Mouse (Mus musculus) embryonic facial prominence, embryonic 12.5 days (tissue): ENCODE measurements around the gene Hid1. TPM values are rescaled to one million over a fixed set of nuclear protein-coding genes. Genes with fewer than 3 reads are reported as not detected.
A peak's percentile ranks its signal among the peaks of the same experiment; 100 is the strongest.
"Not testable (repeated sequence)": the region's sequence is repeated elsewhere in the genome, so short reads cannot be mapped to it uniquely, and the experiment has no call there.

ENCODE experiments used
- ATAC-seq: fragments of 200-750 bp; cut with Nextera tagmentation; 2 replicates; pipeline ENCODE4 v1.8.0; 2017; ENCODE audit not compliant: insufficient number of reproducible peaks, insufficient read depth, low FRiP score, low TSS enrichment
- H3K27ac ChIP-seq: fragments of 300-500 bp; sonication (generic); 2 replicates; pipeline ENCODE4 v1.5.1; 2016; ENCODE audit warnings: mild to moderate bottlenecking
- H3K27me3 ChIP-seq: fragments of 300-500 bp; sonication (generic); 2 replicates; pipeline ENCODE4 v1.6.1; 2016; ENCODE audit warnings: mild to moderate bottlenecking, moderate library complexity
- H3K36me3 ChIP-seq: fragments of 300-500 bp; sonication (generic); 2 replicates; pipeline ENCODE4 v1.6.1; 2016; ENCODE audit warnings: mild to moderate bottlenecking
- H3K4me1 ChIP-seq: fragments of 300-500 bp; sonication (generic); 2 replicates; pipeline ENCODE4 v1.6.1; 2016
- H3K4me2 ChIP-seq: fragments of 300-500 bp; sonication (generic); replicated peaks from 2 replicates; pipeline ENCODE4 v1.6.1; 2016; ENCODE audit warnings: mild to moderate bottlenecking, moderate library complexity
- H3K4me3 ChIP-seq: fragments of 300-500 bp; sonication (generic); 2 replicates; pipeline ENCODE4 v1.5.1; 2016; ENCODE audit warnings: mild to moderate bottlenecking
- H3K9ac ChIP-seq: fragments of 300-500 bp; sonication (generic); 2 replicates; pipeline ENCODE4 v1.6.1; 2016; ENCODE audit warnings: mild to moderate bottlenecking, moderate library complexity
- H3K9me3 ChIP-seq: fragments of 300-500 bp; sonication (generic); 2 replicates; pipeline ENCODE4 v1.6.1; 2016; ENCODE audit warnings: mild to moderate bottlenecking, moderate library complexity
- WGBS: fragments of 180-500 bp; shearing (Covaris S2); methylation state at CpG from one replicate; pipeline ENCODE4 v1.1.7; 2016; 5-methylcytosine and 5-hydroxymethylcytosine counted together
- polyA plus RNA-seq: library from polyadenylated mRNA; unstranded; fragments of >200 nt; fragmentation: Nextera tagmentation; extraction: Ambion mirVana; gene quantifications from 2 replicates; pipeline ENCODE4 v1.2.1, GENCODE M21; 2016

Hid1 gene
- polyA plus RNA-seq, 1 experiment from 2014 or later: 7.9 TPM

DNA sequence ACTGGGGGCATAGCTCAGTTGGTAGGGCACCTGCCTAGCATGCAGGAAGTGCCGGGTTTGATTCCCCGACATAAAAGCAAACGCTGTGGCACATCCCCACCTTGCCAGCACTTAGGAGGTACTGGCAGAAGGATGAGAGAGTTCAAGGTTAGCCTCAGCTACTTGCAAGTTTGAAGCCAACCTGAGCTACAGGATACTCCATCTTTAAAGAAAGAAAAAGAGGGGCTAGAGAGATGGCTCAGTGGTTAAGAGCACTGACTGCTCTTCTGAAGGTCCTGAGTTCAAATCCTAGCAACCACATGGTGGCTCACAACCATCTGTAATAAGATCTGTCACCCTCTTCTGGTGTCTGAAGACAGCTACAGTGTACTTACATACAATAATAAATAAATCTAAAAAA is 19.3 kb upstream of the Hid1 start:
- peaks cover 14% of the 10 kb centered on the region for H3K36me3 ChIP-seq
- H3K4me3 ChIP-seq, H3K4me2 ChIP-seq, H3K27ac ChIP-seq, H3K9me3 ChIP-seq, H3K9ac ChIP-seq, H3K27me3 ChIP-seq, ATAC-seq: not testable (repeated sequence)
- 91% methylated on average over 3 of the region's 3 CpGs for WGBS
- H3K4me1 ChIP-seq: peaks cover 38% of the 10 kb centered on the region

DNA sequence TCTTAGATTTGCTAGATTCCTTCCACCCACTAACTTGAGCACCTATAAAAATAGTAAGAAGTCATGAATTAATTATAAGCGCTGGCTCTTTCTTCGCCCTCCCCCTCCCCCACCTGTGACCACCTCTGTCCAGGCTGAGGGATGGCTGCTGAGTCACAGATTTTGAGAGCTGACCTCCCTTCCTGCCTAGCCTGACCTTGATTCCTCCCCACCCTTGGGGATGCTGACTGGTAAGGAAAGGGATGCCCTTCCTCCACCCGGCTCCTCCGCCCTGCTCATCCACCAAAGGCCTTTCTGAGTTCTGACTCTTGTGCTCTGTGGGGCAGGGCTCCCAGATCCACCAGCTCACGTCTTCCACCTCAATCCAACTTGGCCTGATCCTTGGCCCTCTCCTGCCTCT is 17.0 kb upstream of the Hid1 start:
- no peaks in the 10 kb centered on the region for H3K36me3 ChIP-seq
- no peak overlapping the region for H3K27ac ChIP-seq
- peaks cover 38% of the 10 kb centered on the region for H3K4me1 ChIP-seq
- 57% methylated on average over 5 of the region's 5 CpGs for WGBS
- ATAC-seq: no peak
- H3K9me3 ChIP-seq: no peaks in the 10 kb centered on the region
- no peak overlapping the region for H3K4me3 ChIP-seq
- no peak overlapping the region; the same call in 1 of the 2 replicates for H3K9ac ChIP-seq
- 0 out of 2 replicates have a peak overlapping the region, but pooled peaks have one; percentile 76 for H3K4me2 ChIP-seq
- no peaks in the 10 kb centered on the region for H3K27me3 ChIP-seq

DNA sequence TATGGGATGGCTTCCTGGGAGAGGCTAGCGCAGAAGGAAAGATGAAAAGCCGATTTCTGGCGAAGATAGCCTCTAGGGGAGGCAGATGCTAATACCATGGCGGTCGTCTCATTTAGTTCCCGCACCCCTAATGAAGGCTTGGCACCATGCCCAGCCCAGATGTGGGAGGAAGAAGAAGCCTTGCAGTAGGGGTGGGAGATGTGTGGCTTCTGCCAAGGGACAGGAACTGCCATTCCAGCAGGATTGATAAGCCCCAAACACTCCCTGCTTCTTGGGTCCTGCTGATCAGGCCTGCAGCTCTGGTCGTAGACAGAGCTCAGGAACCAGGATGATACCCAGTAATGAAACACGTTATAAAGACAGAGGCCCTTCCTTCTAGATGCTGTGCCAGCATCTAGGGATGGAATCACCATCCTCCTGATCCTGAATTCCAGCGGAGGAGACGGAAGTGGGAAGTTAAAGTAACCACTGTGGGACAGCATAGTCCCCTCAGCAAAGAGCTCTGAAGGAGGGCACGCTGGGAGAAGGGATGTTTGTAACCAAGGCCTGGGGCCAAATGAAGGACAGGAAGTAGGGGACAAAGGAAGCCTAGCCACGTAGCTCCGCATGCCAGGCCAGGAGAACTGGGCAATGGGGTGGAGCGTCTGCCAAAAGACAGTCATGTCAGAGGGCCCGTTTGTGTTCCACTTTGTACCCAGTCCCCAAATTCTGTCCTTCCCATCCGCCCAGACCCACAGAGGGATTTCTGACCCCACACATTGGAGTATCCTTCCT is 16.3 kb upstream of the Hid1 start:
- 36% methylated on average over 16 of the region's 16 CpGs for WGBS

DNA sequence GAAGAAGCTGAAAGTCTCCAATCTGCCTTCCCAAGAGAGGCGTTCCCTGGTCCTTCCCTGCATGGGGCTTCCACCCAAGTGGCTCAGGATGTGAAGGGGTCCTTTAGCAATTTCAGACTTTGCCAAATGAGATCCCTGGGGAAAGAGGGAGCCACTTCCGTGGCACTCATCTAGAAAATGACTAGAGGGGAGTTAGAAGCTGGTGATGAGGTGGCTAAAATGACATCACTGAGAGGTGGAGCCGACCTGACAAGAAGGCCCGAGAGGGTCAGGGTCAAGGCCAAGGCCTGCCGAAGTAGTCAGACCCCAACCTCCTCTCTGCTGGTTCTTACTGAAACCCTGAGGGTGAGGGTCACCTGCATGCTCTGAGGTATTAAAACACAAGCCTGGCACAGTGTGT is 15.3 kb upstream of the Hid1 start:
- Histone ChIP-seq H3K4me1 (peaks cover 38% of the 10 kb centered on the region), H3K4me2 (peak overlapping the region; percentile 76), H3K4me3 (peak overlapping the region; percentile 78), H3K9me3 (no peaks in the 10 kb centered on the region), H3K9ac (peak overlapping the region; percentile 91), H3K27ac (peak overlapping the region; percentile 24; the same call in 1 of the 2 replicates), H3K27me3 (no peaks in the 10 kb centered on the region), H3K36me3 (no peaks in the 10 kb centered on the region)
- 14% methylated on average over 5 of the region's 5 CpGs for WGBS
- ATAC-seq: no peak

More for the DNA sequence above, 16.3 kb upstream of the Hid1 start:
- peak overlapping the region; percentile 24; the same call in 1 of the 2 replicates for H3K27ac ChIP-seq
- no peak for ATAC-seq
- H3K9ac ChIP-seq: peak overlapping the region; percentile 91; the same call in 1 of the 2 replicates
- H3K4me3 ChIP-seq: no peak overlapping the region
- H3K9me3 ChIP-seq: no peaks in the 10 kb centered on the region
- no peaks in the 10 kb centered on the region for H3K27me3 ChIP-seq
- no peaks in the 10 kb centered on the region for H3K36me3 ChIP-seq
- H3K4me1 ChIP-seq: peaks cover 38% of the 10 kb centered on the region
- H3K4me2 ChIP-seq: peak overlapping the region; percentile 76

DNA sequence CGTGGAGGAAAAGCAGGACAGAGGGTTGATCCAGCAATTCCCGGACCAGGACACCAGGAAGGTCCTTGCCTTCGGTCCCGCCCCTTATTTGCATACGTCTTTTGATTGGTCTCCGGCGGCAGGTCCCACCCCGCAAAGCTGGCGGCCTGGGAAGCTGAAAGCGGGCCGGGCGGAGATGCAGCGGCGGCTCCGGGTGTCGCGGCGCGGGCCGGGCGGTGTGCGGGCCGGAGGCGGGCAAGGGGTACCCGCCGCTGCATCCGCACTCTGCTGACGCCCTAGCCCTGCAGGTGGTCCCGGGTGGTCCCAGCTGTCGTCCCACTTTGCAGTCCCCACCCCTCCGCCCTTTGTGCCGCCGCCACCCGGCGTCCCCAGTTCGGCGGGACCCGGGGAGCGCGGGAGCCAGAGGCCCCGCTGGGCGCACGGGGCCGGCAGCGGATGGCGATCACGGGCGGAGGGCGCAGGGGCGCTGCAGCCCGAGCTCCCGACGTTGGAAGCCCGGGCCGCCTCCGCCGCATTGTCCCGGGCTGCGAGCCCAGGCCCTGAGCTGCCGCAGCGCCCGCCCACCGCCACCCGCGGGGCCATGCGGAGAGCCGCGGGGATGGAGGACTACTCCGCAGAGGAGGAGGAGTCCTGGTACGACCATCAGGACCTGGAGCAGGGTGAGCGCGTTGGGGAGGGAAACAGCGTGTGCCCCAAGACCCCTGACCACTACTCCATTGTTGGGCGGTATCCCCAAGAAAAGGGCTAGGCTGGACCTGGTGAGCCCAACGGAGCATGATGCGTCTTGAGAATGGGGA is 14.4 kb upstream of the Hid1 start, which contains the start of gene Cdr2l:
Cdr2l (plus strand) TSS at position 174 of the 797 bp plus-strand sequence.
- under 1% methylated on average over 70 of the region's 76 CpGs for WGBS
- Histone ChIP-seq H3K36me3 (no peaks in the 10 kb centered on the region), H3K4me3 (peak within 1 kb of the TSS; percentile 78), H3K9me3 (no peaks in the 10 kb centered on the region), H3K4me1 (peaks cover 38% of the 10 kb centered on the region), H3K27ac (peak within 1 kb of the TSS; percentile 88), H3K4me2 (peak within 1 kb of the TSS; percentile 76), H3K27me3 (no peaks in the 10 kb centered on the region), H3K9ac (peak within 1 kb of the TSS; percentile 91)
- ATAC-seq: peak; percentile 78

DNA sequence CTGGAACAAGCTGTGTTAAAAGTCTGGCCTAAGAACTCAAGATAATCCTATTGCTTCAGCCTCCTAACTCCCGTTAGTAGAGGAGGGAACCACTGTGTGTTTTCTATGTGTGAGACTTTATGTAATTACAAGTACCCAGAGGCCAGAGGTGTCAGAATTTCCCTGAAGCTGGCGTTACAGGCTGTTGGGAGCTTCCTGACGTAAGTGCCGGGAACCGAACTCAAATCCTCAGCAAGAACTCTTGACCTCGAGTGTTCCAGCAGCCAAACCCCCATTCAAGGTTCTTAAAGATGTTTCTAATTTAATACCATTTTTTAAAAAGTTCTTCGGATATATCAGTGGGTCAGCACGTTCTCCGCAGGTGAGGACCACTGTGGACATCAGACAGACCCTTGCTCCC is 13.7 kb upstream of the Hid1 start:
- 8% methylated on average over 9 of the region's 9 CpGs for WGBS
- Histone ChIP-seq H3K27ac (no peak overlapping the region; the same call in 1 of the 2 replicates), H3K4me2 (peak overlapping the region; percentile 76), H3K4me3 (peak overlapping the region; percentile 78), H3K4me1 (peaks cover 38% of the 10 kb centered on the region), H3K36me3 (no peaks in the 10 kb centered on the region), H3K9ac (no peak overlapping the region), H3K9me3 (no peaks in the 10 kb centered on the region), H3K27me3 (no peaks in the 10 kb centered on the region)
- ATAC-seq: no peak

DNA sequence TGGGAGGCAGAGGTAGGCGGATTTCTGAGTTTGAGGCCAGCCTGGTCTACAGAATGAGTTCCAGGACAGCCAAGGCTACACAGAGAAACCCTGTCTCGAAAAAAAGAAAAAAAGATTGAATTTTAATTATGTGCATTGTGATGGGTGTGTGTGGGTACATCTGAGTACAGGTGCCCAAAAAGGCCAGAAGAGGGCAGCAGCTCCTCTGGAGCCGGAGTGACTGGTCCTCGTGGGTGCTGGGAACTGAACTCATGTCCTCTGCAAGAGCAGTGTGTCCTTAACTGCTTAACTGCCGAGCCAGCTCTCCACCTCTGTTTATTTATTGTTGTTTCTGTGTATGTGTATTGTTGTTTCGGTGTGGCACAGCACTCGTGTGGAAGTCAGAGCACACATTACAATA is 10.3 kb upstream of the Hid1 start:
- peaks cover 34% of the 10 kb centered on the region for H3K27me3 ChIP-seq
- H3K9me3 ChIP-seq: no peaks in the 10 kb centered on the region
- no peak overlapping the region for H3K4me3 ChIP-seq
- H3K9ac ChIP-seq: no peak overlapping the region
- H3K27ac ChIP-seq: no peak overlapping the region
- WGBS: 83% methylated on average over 7 of the region's 7 CpGs
- H3K4me2 ChIP-seq: no peak overlapping the region
- peaks cover 5% of the 10 kb centered on the region for H3K4me1 ChIP-seq
- no peak for ATAC-seq
- no peaks in the 10 kb centered on the region for H3K36me3 ChIP-seq

DNA sequence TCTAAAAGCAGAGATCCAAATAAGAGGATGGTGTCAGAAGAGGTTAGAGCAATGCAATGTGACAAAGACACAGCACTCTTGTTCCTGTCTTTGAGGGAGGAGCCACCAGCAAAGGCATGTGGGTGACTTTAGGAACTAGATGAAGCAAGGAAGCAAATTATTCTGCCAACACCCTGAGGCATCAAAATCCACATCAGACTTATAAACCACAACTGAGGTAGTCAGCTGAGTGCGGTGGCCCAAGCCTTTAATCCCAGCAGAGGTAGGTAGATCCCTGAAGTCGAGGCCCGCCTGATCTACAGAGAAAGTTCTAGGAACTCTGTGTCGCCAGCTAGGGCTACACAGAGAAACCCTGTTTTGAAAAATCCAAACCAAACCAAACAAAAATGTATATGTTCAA is 9.7 kb upstream of the Hid1 start:
- H3K4me2 ChIP-seq: no peak overlapping the region
- peaks cover 34% of the 10 kb centered on the region for H3K27me3 ChIP-seq
- H3K4me1 ChIP-seq: no peaks in the 10 kb centered on the region; the same call in 1 of the 2 replicates
- no peak overlapping the region for H3K4me3 ChIP-seq
- H3K9ac ChIP-seq: no peak overlapping the region
- no peak for ATAC-seq
- no peaks in the 10 kb centered on the region for H3K36me3 ChIP-seq
- WGBS: 79% methylated on average over 4 of the region's 4 CpGs
- H3K27ac ChIP-seq: no peak overlapping the region
- H3K9me3 ChIP-seq: no peaks in the 10 kb centered on the region

DNA sequence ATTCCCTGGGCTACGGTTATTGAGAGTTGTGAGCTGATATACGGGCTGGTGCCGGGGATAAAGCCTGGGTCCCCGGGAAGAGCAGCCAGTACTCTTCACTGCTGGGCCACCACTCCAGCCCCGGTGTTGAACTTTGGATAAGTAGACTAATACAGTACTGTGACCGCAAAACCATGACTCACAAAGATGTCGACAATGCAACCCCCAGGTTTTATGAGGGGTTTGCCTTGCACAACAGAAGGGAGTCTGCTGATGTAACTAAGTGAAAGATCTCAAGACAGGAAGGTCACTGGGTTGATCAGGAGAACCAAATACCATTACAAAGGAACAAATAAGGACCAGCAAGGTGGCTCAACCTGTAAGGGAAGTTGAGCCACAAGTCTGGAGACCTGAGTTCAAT is 9.2 kb upstream of the Hid1 start:
- Histone ChIP-seq H3K4me3 (no peak overlapping the region), H3K9me3 (no peaks in the 10 kb centered on the region), H3K36me3 (no peaks in the 10 kb centered on the region), H3K4me2 (no peak overlapping the region), H3K27me3 (peaks cover 34% of the 10 kb centered on the region), H3K9ac (no peak overlapping the region), H3K27ac (no peak overlapping the region), H3K4me1 (no peaks in the 10 kb centered on the region; the same call in 1 of the 2 replicates)
- no peak for ATAC-seq
- WGBS: 70% methylated on average over 7 of the region's 7 CpGs

DNA sequence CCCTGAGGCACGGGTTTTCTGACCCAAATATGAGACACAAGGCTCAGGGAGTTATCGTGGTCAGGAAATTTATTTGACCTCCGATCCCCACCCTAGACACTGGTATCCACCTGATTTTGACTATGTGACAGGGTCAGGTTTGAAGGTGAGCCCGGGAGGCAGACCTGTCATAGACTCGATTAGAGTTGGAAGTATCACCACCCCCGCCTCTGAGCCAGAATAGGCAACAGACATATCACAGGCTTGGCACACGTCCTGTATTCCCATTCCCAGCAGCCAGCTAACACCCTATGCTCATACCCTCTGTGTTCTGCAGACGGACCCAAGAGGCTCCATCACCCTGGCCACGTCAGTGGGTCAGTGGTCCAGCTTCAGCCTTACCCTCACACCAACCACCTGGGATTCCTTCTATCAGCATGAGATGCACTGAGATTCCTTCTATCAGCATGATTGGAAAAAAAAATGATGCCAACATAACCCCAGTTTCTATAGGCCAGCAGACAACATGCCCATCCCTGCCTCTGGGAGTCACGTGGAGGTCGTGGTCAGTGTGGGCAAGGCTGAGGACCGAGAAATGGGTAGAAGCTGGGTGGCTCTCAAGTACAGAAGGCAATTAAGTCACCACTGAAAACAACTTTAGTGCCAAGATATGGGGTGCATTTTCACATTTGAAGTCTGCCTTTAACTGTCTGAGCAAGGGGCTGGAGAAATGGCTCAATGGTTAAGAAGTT is 7.3 kb upstream of the Hid1 start:
- no peak overlapping the region for H3K9ac ChIP-seq
- ATAC-seq: no peak

More for the DNA sequence above, 7.3 kb upstream of the Hid1 start:
- Histone ChIP-seq H3K27ac (no peak overlapping the region), H3K27me3 (peaks cover 43% of the 10 kb centered on the region), H3K36me3 (no peaks in the 10 kb centered on the region), H3K4me2 (peak overlapping the region; percentile 52), H3K9me3 (no peaks in the 10 kb centered on the region), H3K4me1 (no peaks in the 10 kb centered on the region; the same call in 1 of the 2 replicates), H3K4me3 (no peak overlapping the region)
- WGBS: 63% methylated on average over 12 of the region's 12 CpGs
